Mouse (Mus musculus) ovary, adult 2 months (tissue): ENCODE results near the gene Ifna5. TPM values are rescaled to one million over a fixed set of nuclear protein-coding genes. Genes with fewer than 3 reads are reported as not detected.

Source experiments
- polyA plus RNA-seq: library from polyadenylated mRNA; depleted of rRNA; stranded (reverse); fragments of >200 nt; gene quantifications from 2 replicates; pipeline ENCODE4 v1.2.3, GENCODE M21; 2012; rRNA removed

Ifna5 gene
- polyA plus RNA-seq: not detected in 2 replicates

DNA sequence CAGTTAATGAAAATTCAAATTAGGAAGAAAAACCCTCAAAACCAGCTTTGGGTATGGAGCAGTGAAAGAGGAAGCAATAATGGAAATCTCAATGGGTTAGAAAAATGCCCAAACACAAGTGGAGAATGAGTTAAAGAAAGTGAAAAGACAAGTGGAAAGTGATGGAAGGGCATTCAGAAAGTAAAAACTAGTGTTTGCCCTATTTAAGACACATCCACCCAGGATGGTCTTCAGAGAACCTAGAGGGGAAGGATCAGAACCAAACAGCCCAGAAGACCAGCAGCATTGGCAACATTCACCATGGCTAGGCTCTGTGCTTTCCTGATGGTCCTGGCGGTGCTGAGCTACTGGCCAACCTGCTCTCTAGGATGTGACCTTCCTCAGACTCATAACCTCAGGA is at the start of gene Ifna5:
Gene Ifna5 (plus strand): TSS at position 301 of the 400 bp plus-strand sequence.

GRCm38 (mm10) chr4:88788402-88788801 is 46.9 kb upstream of the Ifna5 start, which contains the start of gene Gm13277:
Gm13277 (plus strand) TSS chr4:88788632.

GRCm38 (mm10) chr4:88791250-88791649 is 44.1 kb upstream of the Ifna5 start, which contains the start of gene Gm13278:
Gm13278 (plus strand) TSS chr4:88791550.

GRCm38 (mm10) chr4:88793936-88794675 is 41.2 kb upstream of the Ifna5 start, which contains the start of gene Gm13275:
Gm13275 (plus strand) TSS chr4:88794487.

GRCm38 (mm10) chr4:88797097-88797496 is 38.2 kb upstream of the Ifna5 start, which contains the start of gene Gm13279:
Gm13279 (plus strand) TSS chr4:88797397.

GRCm38 (mm10) chr4:88799365-88799764 is 36.0 kb upstream of the Ifna5 start, which contains the start of gene Gm13285:
Gm13285 (plus strand) TSS chr4:88799665.

GRCm38 (mm10) chr4:88802954-88803353 is 32.4 kb upstream of the Ifna5 start, which contains the start of gene Gm13287:
Gm13287 (plus strand) TSS chr4:88803254.

GRCm38 (mm10) chr4:88805231-88805630 is 30.1 kb upstream of the Ifna5 start, which contains the start of gene Gm13288:
Gm13288 (plus strand) TSS chr4:88805531.

GRCm38 (mm10) chr4:88815928-88816327 is 19.4 kb upstream of the Ifna5 start, which contains the start of gene Ifna7:
Ifna7 (plus strand) TSS chr4:88816228.

DNA sequence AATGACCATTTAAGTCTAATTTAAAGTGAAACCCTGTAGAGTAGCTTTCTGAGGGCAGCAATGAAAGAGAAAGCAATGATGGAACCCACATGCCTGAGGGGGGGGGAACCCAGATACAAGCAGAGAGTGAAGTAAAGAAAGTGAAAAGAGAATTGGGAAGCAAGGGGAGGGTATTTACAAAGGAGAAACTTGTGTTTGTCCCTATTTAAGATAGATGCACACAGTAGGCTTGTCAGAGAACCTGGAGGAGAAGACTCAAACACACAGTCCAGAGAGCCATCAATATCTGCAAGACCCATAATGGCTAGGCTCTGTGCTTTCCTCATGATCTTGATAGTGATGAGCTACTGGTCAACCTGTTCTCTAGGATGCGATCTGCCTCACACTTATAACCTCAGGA is 15.7 kb upstream of the Ifna5 start, which contains the start of gene Ifna11:
Gene Ifna11 (plus strand): TSS at position 301 of the 400 bp plus-strand sequence.

GRCm38 (mm10) chr4:88827116-88827515 is 8.2 kb upstream of the Ifna5 start, which contains the start of gene Ifna6:
Ifna6 (plus strand) TSS chr4:88827416.

GRCm38 (mm10) chr4:88841438-88841911 is 6.2 kb downstream of the Ifna5 start, which contains the start of gene Ifna4:
Ifna4 (plus strand) TSS chr4:88841861.

DNA sequence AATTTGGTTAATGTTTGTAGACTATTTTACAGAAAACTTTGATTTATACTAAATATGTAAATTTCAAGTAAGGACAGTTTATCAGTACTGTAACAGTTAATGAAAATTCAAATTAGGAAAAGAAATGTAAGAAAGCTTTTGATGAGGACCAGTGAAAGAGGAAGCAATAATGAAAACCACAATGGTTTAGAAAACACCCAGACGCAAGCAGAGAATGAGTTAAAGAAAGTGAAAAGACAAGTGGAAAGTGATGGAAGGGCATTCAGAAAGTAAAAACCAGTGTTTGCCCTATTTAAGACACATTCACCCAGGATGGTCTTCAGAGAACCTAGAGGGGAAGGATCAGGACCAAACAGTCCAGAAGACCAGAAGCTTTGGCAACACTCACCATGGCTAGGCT is 14.4 kb downstream of the Ifna5 start, which contains the start of gene Ifna1:
Gene Ifna1 (plus strand): TSS at position 390 of the 400 bp plus-strand sequence.

GRCm38 (mm10) chr4:88880101-88880500 is 44.8 kb downstream of the Ifna5 start, which contains the start of gene Ifne:
Ifne (minus strand) TSS chr4:88880201.

Other genes with a start within 250 kb of the Ifna5 start
- not detected in 2 replicates for gene Ifna9, start 243.1 kb upstream of the Ifna5 start, polyA plus RNA-seq
- gene Ifna12, start 232.1 kb upstream of the Ifna5 start, polyA plus RNA-seq: not detected in 2 replicates
- gene C87499, start 201.1 kb upstream of the Ifna5 start, polyA plus RNA-seq: 1.1 and 1.9 TPM in 2 replicates
- gene Ifna13, start 191.1 kb upstream of the Ifna5 start, polyA plus RNA-seq: not detected in 2 replicates
- gene Ifna16, start 158.6 kb upstream of the Ifna5 start, polyA plus RNA-seq: not detected in 2 replicates
- gene Ifna2, start 151.6 kb upstream of the Ifna5 start, polyA plus RNA-seq: not detected in 2 replicates
- not detected in 2 replicates for gene Ifnab, start 144.2 kb upstream of the Ifna5 start, polyA plus RNA-seq
- 0.54 and 0.57 TPM in 2 replicates for gene Gm26566, start 113.7 kb upstream of the Ifna5 start, polyA plus RNA-seq
- gene Klhl9, start 113.1 kb upstream of the Ifna5 start, polyA plus RNA-seq: 26.4 and 40.2 TPM in 2 replicates
- not detected in 2 replicates for gene Gm13271, start 80.7 kb upstream of the Ifna5 start, polyA plus RNA-seq
- not detected in 2 replicates for gene Gm13283, start 75.4 kb upstream of the Ifna5 start, polyA plus RNA-seq
- not detected in 2 replicates for gene Gm13290, start 61.7 kb upstream of the Ifna5 start, polyA plus RNA-seq
- gene Gm13289, start 58.6 kb upstream of the Ifna5 start, polyA plus RNA-seq: not detected in 2 replicates
- gene Gm13272, start 55.7 kb upstream of the Ifna5 start, polyA plus RNA-seq: not detected in 2 replicates
- not detected in 2 replicates for gene Ifnz, start 53.4 kb upstream of the Ifna5 start, polyA plus RNA-seq
- not detected in 2 replicates for gene Gm13276, start 49.8 kb upstream of the Ifna5 start, polyA plus RNA-seq
- gene Gm13277, start 46.9 kb upstream of the Ifna5 start, polyA plus RNA-seq: not detected in 2 replicates
- gene Gm13278, start 44.0 kb upstream of the Ifna5 start, polyA plus RNA-seq: not detected in 2 replicates
- not detected in 2 replicates for gene Gm13275, start 41.0 kb upstream of the Ifna5 start, polyA plus RNA-seq
- gene Gm13279, start 38.1 kb upstream of the Ifna5 start, polyA plus RNA-seq: not detected in 2 replicates
- not detected in 2 replicates for gene Gm13285, start 35.9 kb upstream of the Ifna5 start, polyA plus RNA-seq
- not detected in 2 replicates for gene Gm13287, start 32.3 kb upstream of the Ifna5 start, polyA plus RNA-seq
- gene Gm13288, start 30.0 kb upstream of the Ifna5 start, polyA plus RNA-seq: 0.06 TPM in 1 of 2 replicates, not detected in the other
- gene Ifna7, start 19.3 kb upstream of the Ifna5 start, polyA plus RNA-seq: not detected in 2 replicates
- gene Ifna11, start 15.6 kb upstream of the Ifna5 start, polyA plus RNA-seq: not detected in 2 replicates
- gene Ifna6, start 8.1 kb upstream of the Ifna5 start, polyA plus RNA-seq: not detected in 2 replicates
- not detected in 2 replicates for gene Ifna4, start 6.3 kb downstream of the Ifna5 start, polyA plus RNA-seq
- gene Ifna1, start 14.6 kb downstream of the Ifna5 start, polyA plus RNA-seq: not detected in 2 replicates
- gene Ifne, start 44.7 kb downstream of the Ifna5 start, polyA plus RNA-seq: 0.33 and 1.0 TPM in 2 replicates